Mouse (Mus musculus) hindbrain, embryonic 11.5 days (tissue): ENCODE measurements at regions not wholly inside any gene's neighbourhood (a gene's known extent, or its start where the extent isn't known, plus 50 kb on each side); places are given as distances from the start of the nearest gene placed in this dataset.
A peak's percentile ranks its signal among the peaks of the same experiment; 100 is the strongest.

Experiments
- ATAC-seq: fragments of 200-750 bp; cut with Nextera tagmentation; 2 replicates; pipeline ENCODE4 v1.8.0; 2017; ENCODE audit warnings: mild to moderate bottlenecking, moderate TSS enrichment, moderate library complexity; ENCODE audit not compliant: low FRiP score
- DNase-seq: peaks from one replicate; pipeline ENCODE4 v3.0.0-alpha.2; 2015; ENCODE audit warnings: low spot score
- H3K27ac ChIP-seq: fragments of 300-500 bp; sonication (generic); 2 replicates; pipeline ENCODE4 v1.5.1; 2014; ENCODE audit warnings: mild to moderate bottlenecking, low read depth, low read length
- H3K27me3 ChIP-seq: fragments of 300-500 bp; sonication (generic); 2 replicates; pipeline ENCODE4 v1.6.1; 2014; ENCODE audit warnings: mild to moderate bottlenecking, low read length, moderate library complexity, mixed read lengths; ENCODE audit not compliant: control insufficient read depth, insufficient read depth
- H3K36me3 ChIP-seq: fragments of 300-500 bp; sonication (generic); 2 replicates; pipeline ENCODE4 v1.6.1; 2014; ENCODE audit warnings: mild to moderate bottlenecking, low read length, moderate library complexity, mixed read lengths; ENCODE audit not compliant: control insufficient read depth, insufficient read depth
- H3K4me1 ChIP-seq: fragments of 300-500 bp; sonication (generic); replicated peaks from 2 replicates; pipeline ENCODE4 v1.6.1; 2014; ENCODE audit warnings: low read length, mixed read lengths; ENCODE audit not compliant: control insufficient read depth, insufficient read depth
- H3K4me2 ChIP-seq: fragments of 300-500 bp; sonication (generic); replicated peaks from 2 replicates; pipeline ENCODE4 v1.6.1; 2014; ENCODE audit warnings: mild to moderate bottlenecking, low read depth, low read length
- H3K4me3 ChIP-seq: fragments of 300-500 bp; sonication (generic); 2 replicates; pipeline ENCODE4 v1.5.1; 2014; ENCODE audit warnings: low read depth, low read length
- H3K9ac ChIP-seq: fragments of 300-500 bp; sonication (generic); 2 replicates; pipeline ENCODE4 v1.6.1; 2014; ENCODE audit warnings: low read depth, low read length
- H3K9me3 ChIP-seq: fragments of 300-500 bp; sonication (generic); 2 replicates; pipeline ENCODE4 v1.6.1; 2016; ENCODE audit warnings: low read length; ENCODE audit not compliant: control insufficient read depth
- WGBS: fragments of 180-500 bp; shearing (Covaris S2); extraction: QIAGEN DNeasy Blood & Tissue Kit; methylation state at CpG from one replicate; pipeline ENCODE4 v1.1.7; 2014; 5-methylcytosine and 5-hydroxymethylcytosine counted together

- DNase-seq = no peak
- no peak overlapping the region for H3K27ac ChIP-seq
- H3K9me3 ChIP-seq = no peaks in the 10 kb centered on the region
- H3K36me3 ChIP-seq = no peaks in the 10 kb centered on the region
- ATAC-seq = no peak
- H3K27me3 ChIP-seq = no peaks in the 10 kb centered on the region
- H3K4me3 ChIP-seq = no peak overlapping the region
- H3K4me2 ChIP-seq = no peak overlapping the region
- H3K4me1 ChIP-seq = no peaks in the 10 kb centered on the region
- no peak overlapping the region for H3K9ac ChIP-seq
These were observed 171.7 kb upstream of the Brinp3 start for GRCm38 (mm10) chr1:146322862-146323261.

- no peak overlapping the region for H3K9ac ChIP-seq
- H3K9me3 ChIP-seq = no peaks in the 10 kb centered on the region
- no peak for DNase-seq
- H3K4me1 ChIP-seq = no peaks in the 10 kb centered on the region
- ATAC-seq = no peak
- WGBS = 89% methylated on average over 2 of the region's 2 CpGs
- no peak overlapping the region for H3K4me2 ChIP-seq
- no peaks in the 10 kb centered on the region for H3K27me3 ChIP-seq
- no peak overlapping the region for H3K27ac ChIP-seq
- H3K4me3 ChIP-seq = no peak overlapping the region
- no peaks in the 10 kb centered on the region for H3K36me3 ChIP-seq
These were observed 157.5 kb upstream of the Brinp3 start for GRCm38 (mm10) chr1:146337049-146337448.

- DNase-seq (no peak), ATAC-seq (no peak)
- Histone ChIP-seq H3K4me3 (no peak overlapping the region), H3K4me1 (no peaks in the 10 kb centered on the region), H3K27ac (no peak overlapping the region), H3K9ac (no peak overlapping the region), H3K4me2 (no peak overlapping the region), H3K9me3 (no peaks in the 10 kb centered on the region), H3K27me3 (no peaks in the 10 kb centered on the region), H3K36me3 (no peaks in the 10 kb centered on the region)
- WGBS = 88% methylated on average over 1 of the region's 1 CpGs
These were observed 137.6 kb upstream of the Brinp3 start for GRCm38 (mm10) chr1:146356964-146357363.

- Histone ChIP-seq H3K27me3 (no peaks in the 10 kb centered on the region), H3K9me3 (no peaks in the 10 kb centered on the region), H3K36me3 (no peaks in the 10 kb centered on the region), H3K4me3 (no peak overlapping the region), H3K27ac (no peak overlapping the region), H3K4me1 (no peaks in the 10 kb centered on the region), H3K4me2 (no peak overlapping the region), H3K9ac (no peak overlapping the region)
- no peak for ATAC-seq
- DNase-seq = no peak
These were observed 136.3 kb upstream of the Brinp3 start for GRCm38 (mm10) chr1:146358301-146358700.

GRCm38 (mm10) chr1:146359632-146360031, 134.9 kb upstream of the Brinp3 start:
- Histone ChIP-seq H3K9me3 (no peaks in the 10 kb centered on the region), H3K4me2 (no peak overlapping the region), H3K27me3 (no peaks in the 10 kb centered on the region), H3K4me1 (no peaks in the 10 kb centered on the region), H3K36me3 (no peaks in the 10 kb centered on the region), H3K9ac (no peak overlapping the region), H3K4me3 (no peak overlapping the region), H3K27ac (no peak overlapping the region)
- peak; percentile 18 for DNase-seq
- no peak for ATAC-seq
- WGBS = 28% methylated on average over 3 of the region's 3 CpGs

DNA sequence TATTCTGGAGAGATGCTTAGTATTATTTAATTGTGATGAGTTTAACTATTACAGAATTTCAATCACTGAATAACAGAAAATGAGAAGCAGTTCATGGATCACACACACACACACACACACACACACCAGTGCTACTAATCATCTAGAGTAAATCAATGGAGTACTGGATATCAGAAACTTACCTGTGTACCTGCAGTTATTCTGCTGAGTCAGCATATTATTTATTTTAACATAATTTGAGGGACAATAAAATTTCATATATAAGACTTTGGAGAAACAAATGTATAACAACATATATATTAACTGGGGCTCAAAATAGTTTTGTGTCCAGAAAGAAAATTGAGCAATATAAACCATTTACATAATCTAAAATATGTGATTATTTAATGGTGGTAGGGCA, 134.4 kb upstream of the Brinp3 start:
- Histone ChIP-seq H3K4me3 (no peak overlapping the region), H3K4me1 (no peaks in the 10 kb centered on the region), H3K36me3 (no peaks in the 10 kb centered on the region), H3K9me3 (no peaks in the 10 kb centered on the region), H3K27ac (no peak overlapping the region), H3K27me3 (no peaks in the 10 kb centered on the region), H3K9ac (no peak overlapping the region), H3K4me2 (no peak overlapping the region)
- ATAC-seq (no peak), DNase-seq (no peak)

GRCm38 (mm10) chr1:146363777-146364176, 130.8 kb upstream of the Brinp3 start:
- Histone ChIP-seq H3K4me3 (no peak overlapping the region), H3K4me2 (no peak overlapping the region), H3K9ac (no peak overlapping the region), H3K27ac (no peak overlapping the region), H3K27me3 (no peaks in the 10 kb centered on the region), H3K36me3 (no peaks in the 10 kb centered on the region), H3K4me1 (no peaks in the 10 kb centered on the region), H3K9me3 (no peaks in the 10 kb centered on the region)
- DNase-seq (no peak), ATAC-seq (no peak)
- 90% methylated on average over 2 of the region's 2 CpGs for WGBS
